Mouse (Mus musculus) kidney, postnatal 0 days (tissue): ENCODE measurements around the gene Mcm3. TPM values are rescaled to one million over a fixed set of nuclear protein-coding genes. Genes with fewer than 3 reads are reported as not detected.

Source experiments
- ATAC-seq: fragments of 200-750 bp; cut with Nextera tagmentation; replicated peaks from 2 replicates; pipeline ENCODE4 v1.8.0; 2017; ENCODE audit warnings: low read depth, moderate number of reproducible peaks, moderate TSS enrichment, moderate library complexity; ENCODE audit not compliant: low FRiP score
- DNase-seq: peaks from one replicate; pipeline ENCODE4 v3.0.0-alpha.2; 2016; ENCODE audit warnings: low spot score
- H3K27ac ChIP-seq: fragments of 300-500 bp; sonication (generic); 2 replicates; pipeline ENCODE4 v1.5.1; 2014; ENCODE audit warnings: mild to moderate bottlenecking
- H3K27me3 ChIP-seq: fragments of 300-500 bp; sonication (generic); 2 replicates; pipeline ENCODE4 v1.6.1; 2014; ENCODE audit warnings: low read length, mixed read lengths; ENCODE audit not compliant: insufficient read depth
- H3K36me3 ChIP-seq: fragments of 300-500 bp; sonication (generic); 2 replicates; pipeline ENCODE4 v1.6.1; 2014; ENCODE audit warnings: low read length, mixed read lengths; ENCODE audit not compliant: insufficient read depth
- H3K4me1 ChIP-seq: fragments of 300-500 bp; sonication (generic); replicated peaks from 2 replicates; pipeline ENCODE4 v1.6.1; 2014; ENCODE audit warnings: antibody characterized with exemption, low read length, mixed read lengths; ENCODE audit not compliant: insufficient read depth
- H3K4me2 ChIP-seq: fragments of 300-500 bp; sonication (generic); 2 replicates; pipeline ENCODE4 v1.6.1; 2014; ENCODE audit warnings: mild to moderate bottlenecking, low read length, moderate library complexity, mixed read lengths
- H3K4me3 ChIP-seq: fragments of 300-500 bp; sonication (generic); replicated peaks from 2 replicates; pipeline ENCODE4 v1.5.1; 2014; ENCODE audit warnings: low read depth, low read length
- H3K9ac ChIP-seq: fragments of 300-500 bp; sonication (generic); 2 replicates; pipeline ENCODE4 v1.6.1; 2014; ENCODE audit warnings: low read depth, low read length
- H3K9me3 ChIP-seq: fragments of 300-500 bp; sonication (generic); replicated peaks from 2 replicates; pipeline ENCODE4 v1.6.1; 2016; ENCODE audit warnings: low read length, inconsistent platforms, mixed read lengths
- CTCF ChIP-seq: IDR thresholded peaks from 2 replicates; pipeline ENCODE4 v1.5.1; 2016; ENCODE audit warnings: antibody characterized with exemption, low read depth, mild to moderate bottlenecking, moderate library complexity
- WGBS: fragments of 180-500 bp; shearing (Covaris S2); extraction: QIAGEN DNeasy Blood & Tissue Kit; methylation state at CpG from one replicate; pipeline ENCODE4 v1.1.7; 2014; 5-methylcytosine and 5-hydroxymethylcytosine counted together
- polyA plus RNA-seq: library from polyadenylated mRNA; unstranded; fragments of >200 nt; fragmentation: Nextera tagmentation; extraction: Ambion mirVana; gene quantifications from 2 replicates; pipeline ENCODE4 v1.2.1, GENCODE M21; 2015

Mcm3 gene
- polyA plus RNA-seq, 1 experiment from 2014 or later, result 68.5 TPM

GRCm38 (mm10) chr1:20856924-20857902 lies 37.1 kb upstream of the Mcm3 start:
- ATAC-seq (no peak), DNase-seq (no peak)
- no peak for TF ChIP-seq CTCF
- no peak overlapping the region for H3K4me2 ChIP-seq
- WGBS, result 85% methylated on average over 7 of the region's 7 CpGs
- H3K4me1 ChIP-seq, result no peaks in the 10 kb centered on the region
- no peak overlapping the region for H3K9ac ChIP-seq
- no peaks in the 10 kb centered on the region for H3K9me3 ChIP-seq
- H3K27ac ChIP-seq, result no peak overlapping the region
- H3K36me3 ChIP-seq, result no peaks in the 10 kb centered on the region
- H3K27me3 ChIP-seq, result no peaks in the 10 kb centered on the region
- H3K4me3 ChIP-seq, result no peak overlapping the region

GRCm38 (mm10) chr1:20839911-20840310 lies 19.8 kb upstream of the Mcm3 start:
- no peak for TF ChIP-seq CTCF
- DNase-seq (no peak), ATAC-seq (no peak)
- no peak overlapping the region for H3K4me3 ChIP-seq
- 72% methylated on average over 3 of the region's 3 CpGs for WGBS
- no peaks in the 10 kb centered on the region for H3K36me3 ChIP-seq
- no peak overlapping the region for H3K9ac ChIP-seq
- H3K4me1 ChIP-seq, result no peaks in the 10 kb centered on the region
- H3K4me2 ChIP-seq, result no peak overlapping the region
- no peak overlapping the region for H3K27ac ChIP-seq
- no peaks in the 10 kb centered on the region for H3K27me3 ChIP-seq
- H3K9me3 ChIP-seq, result no peaks in the 10 kb centered on the region

- Histone ChIP-seq H3K36me3 (no peaks in the 10 kb centered on the region), H3K9me3 (no peaks in the 10 kb centered on the region), H3K9ac (no peak overlapping the region), H3K4me1 (no peaks in the 10 kb centered on the region), H3K27ac (no peak overlapping the region), H3K27me3 (no peaks in the 10 kb centered on the region), H3K4me3 (no peak overlapping the region), H3K4me2 (no peak overlapping the region)
- WGBS, result 66% methylated on average over 3 of the region's 3 CpGs
- DNase-seq, result no peak
- TF ChIP-seq CTCF, result no peak
- ATAC-seq, result no peak
Measured at GRCm38 (mm10) chr1:20836551-20837125, 16.5 kb upstream of the Mcm3 start.

DNA sequence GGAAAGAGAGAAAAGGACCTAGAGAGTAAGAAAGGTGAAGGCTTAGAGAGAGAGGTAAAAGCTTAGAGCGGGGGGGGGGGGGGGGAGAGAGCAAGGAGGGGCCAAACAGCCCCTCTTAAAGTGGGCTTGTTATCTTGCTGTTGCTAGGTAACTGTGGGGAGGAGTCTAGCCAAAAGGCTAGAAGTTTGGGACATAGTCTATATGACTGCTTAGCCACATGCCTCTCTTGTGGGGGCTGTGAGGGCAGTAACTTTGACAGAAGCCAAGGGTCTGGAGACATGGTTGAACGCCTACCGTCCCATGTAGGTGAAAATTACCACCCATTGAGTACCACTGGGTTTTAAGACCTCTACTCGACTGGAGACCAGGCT lies 13.0 kb upstream of the Mcm3 start:
- TF ChIP-seq CTCF, result no peak
- 41% methylated on average over 3 of the region's 4 CpGs for WGBS
- DNase-seq (no peak), ATAC-seq (no peak)
- Histone ChIP-seq H3K4me1 (no peaks in the 10 kb centered on the region), H3K27ac (no peak overlapping the region), H3K4me2 (no peak overlapping the region), H3K4me3 (no peak overlapping the region), H3K9me3 (no peaks in the 10 kb centered on the region), H3K36me3 (no peaks in the 10 kb centered on the region), H3K27me3 (no peaks in the 10 kb centered on the region), H3K9ac (no peak overlapping the region)

DNA sequence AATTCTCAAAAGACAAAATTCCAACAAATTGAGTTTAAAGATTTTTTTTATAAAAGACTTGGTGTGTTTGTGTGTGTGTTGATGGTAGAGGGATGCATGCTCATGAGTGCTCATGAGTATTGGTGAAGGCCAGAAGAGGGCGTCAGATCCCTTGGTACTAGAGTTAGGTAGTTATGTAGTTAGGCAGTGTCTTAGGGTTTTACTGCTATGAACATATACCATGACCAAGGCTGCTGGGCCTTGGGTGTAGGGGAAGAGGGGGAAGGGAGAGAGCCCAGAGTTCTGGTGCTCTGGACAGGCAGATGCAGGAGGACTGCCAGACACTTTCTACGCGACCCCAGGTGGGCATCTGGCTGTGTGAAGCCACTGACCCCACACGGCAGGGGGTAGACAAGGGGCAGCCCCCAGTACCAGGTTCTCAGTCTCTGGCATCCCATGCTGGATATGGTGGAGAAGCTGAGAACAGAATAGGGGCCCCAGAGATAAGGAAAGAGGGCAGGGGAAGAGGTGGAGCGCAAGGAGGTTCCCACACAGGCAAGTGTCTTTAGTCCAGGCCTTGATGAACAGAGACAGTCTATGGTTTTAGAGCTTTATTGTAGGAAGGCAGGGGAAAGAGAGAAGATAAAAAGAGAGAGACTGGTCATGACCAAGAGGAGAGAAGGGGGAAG lies 12.5 kb upstream of the Mcm3 start:
- 74% methylated on average over 5 of the region's 5 CpGs for WGBS
- Histone ChIP-seq H3K4me2 (no peak overlapping the region), H3K27me3 (no peaks in the 10 kb centered on the region), H3K4me1 (no peaks in the 10 kb centered on the region), H3K4me3 (no peak overlapping the region), H3K36me3 (no peaks in the 10 kb centered on the region), H3K9ac (no peak overlapping the region), H3K9me3 (no peaks in the 10 kb centered on the region), H3K27ac (no peak overlapping the region)
- DNase-seq (no peak), ATAC-seq (no peak)
- TF ChIP-seq CTCF, result no peak; the same call in 1 of the 2 replicates

DNA sequence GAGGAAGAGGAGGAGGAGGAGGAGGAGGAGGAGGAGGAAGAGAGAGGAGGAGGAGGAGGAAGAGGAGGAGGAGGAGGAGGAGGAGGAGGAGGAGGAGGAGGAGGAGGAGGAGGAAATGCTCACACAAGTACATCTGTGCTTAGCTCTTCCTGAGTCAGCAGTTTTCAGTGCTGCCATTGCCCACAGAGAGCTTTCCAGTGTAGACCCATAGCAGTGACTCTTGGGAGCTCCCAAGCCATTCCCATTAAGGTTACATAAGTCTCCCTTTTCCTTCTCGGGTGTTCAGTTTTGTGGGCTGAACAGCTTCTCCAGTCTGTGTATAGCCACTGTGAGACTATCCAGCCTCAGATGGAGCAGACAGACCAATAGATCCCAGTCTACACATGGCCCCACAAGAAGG lies 10.4 kb upstream of the Mcm3 start:
- no peak for DNase-seq
- WGBS, result 79% methylated on average over 1 of the region's 1 CpGs
- Histone ChIP-seq H3K27me3 (no peaks in the 10 kb centered on the region), H3K27ac (no peak overlapping the region), H3K4me2 (no peak overlapping the region), H3K9ac (no peak overlapping the region), H3K36me3 (no peaks in the 10 kb centered on the region), H3K4me1 (no peaks in the 10 kb centered on the region), H3K4me3 (no peak overlapping the region), H3K9me3 (no peaks in the 10 kb centered on the region)
- ATAC-seq, result no peak
- TF ChIP-seq CTCF, result no peak
